8 mouse cellular contexts compared by ENCODE assay signal in the genomic region with DNA sequence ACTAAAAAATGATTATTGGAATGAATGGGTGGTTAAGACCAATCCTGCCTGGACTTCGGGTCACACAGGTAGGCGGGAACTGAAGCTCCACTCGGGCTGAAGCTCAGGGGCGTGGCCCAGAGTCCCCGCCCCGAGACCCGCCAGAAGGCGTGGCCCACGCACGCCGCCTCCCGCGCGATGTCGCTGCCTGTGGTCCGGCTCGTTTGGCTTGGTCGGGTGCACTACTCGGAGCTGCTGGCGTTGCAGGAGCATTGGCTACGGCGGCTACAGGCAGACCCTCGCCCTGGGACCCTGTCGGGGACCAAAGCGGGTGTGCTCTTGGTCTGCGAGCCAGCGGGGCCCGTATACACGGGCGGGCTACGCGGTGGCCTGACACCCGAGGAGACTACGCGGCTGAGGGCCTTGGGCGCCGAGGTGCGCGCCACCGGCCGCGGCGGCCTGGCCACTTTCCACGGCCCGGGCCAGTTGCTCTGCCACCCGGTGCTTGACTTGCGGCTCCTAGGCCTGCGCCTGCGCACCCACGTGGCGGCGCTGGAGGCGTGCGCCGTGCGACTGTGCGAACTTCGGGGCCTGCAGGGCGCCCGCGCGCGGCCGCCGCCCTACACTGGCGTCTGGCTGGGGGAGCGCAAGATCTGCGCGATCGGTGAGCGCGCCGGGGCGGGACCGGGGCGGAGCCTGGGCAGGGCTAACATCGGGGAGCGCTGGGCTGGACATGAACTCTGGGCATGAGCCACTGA. TPM values are rescaled to one million over a fixed set of nuclear protein-coding genes. Genes with fewer than 3 reads are reported as not detected.
A peak's percentile ranks its signal among the peaks of the same experiment; 100 is the strongest.
DNase-seq lines count a peak whose midpoint lies in the region; ATAC-seq lines count a peak whose summit lies in the region.

Lipt2 (plus strand) TSS at position 173 of the 737 bp plus-strand sequence.

- H3K27ac ChIP-seq in forebrain, embryonic 11.5 days (ENCODE audit: low read depth, low read length) = peak within 1 kb of the TSS; percentile 90
- H3K27ac ChIP-seq in heart, embryonic 16.5 days (ENCODE audit: low read length) = peak within 1 kb of the TSS; percentile 98
- peak within 1 kb of the TSS; percentile 89 for H3K27ac ChIP-seq in liver, embryonic 15.5 days (replicated peaks)
- peak within 1 kb of the TSS; percentile 62 for H3K27ac ChIP-seq in neural tube, embryonic 12.5 days

- H3K4me1 ChIP-seq in forebrain, embryonic 11.5 days (replicated peaks; ENCODE audit: control insufficient read depth, insufficient read depth, low read length) = peaks cover 2% of the 10 kb centered on the region; the same call in 1 of the 2 replicates
- H3K4me1 ChIP-seq in heart, embryonic 16.5 days (ENCODE audit: control insufficient read depth, insufficient read depth, low read length) = peaks cover 8% of the 10 kb centered on the region; the same call in 1 of the 2 replicates
- H3K4me1 ChIP-seq in liver, embryonic 15.5 days (replicated peaks) = peaks cover 17% of the 10 kb centered on the region
- peaks cover 8% of the 10 kb centered on the region for H3K4me1 ChIP-seq in neural tube, embryonic 12.5 days

- peak within 1 kb of the TSS; percentile 78 for H3K4me3 ChIP-seq in forebrain, embryonic 11.5 days (ENCODE audit: low read depth, low read length)
- H3K4me3 ChIP-seq in heart, embryonic 16.5 days (ENCODE audit: low read length) = peak within 1 kb of the TSS; percentile 96
- peak within 1 kb of the TSS; percentile 78 for H3K4me3 ChIP-seq in liver, embryonic 15.5 days (replicated peaks)
- peak within 1 kb of the TSS; percentile 73 for H3K4me3 ChIP-seq in neural tube, embryonic 12.5 days

- peak; percentile 73 to 78 for DNase-seq in CD8-positive naive resting alpha-beta T cell, adult 2 months (ENCODE audit: low read depth in 2 of 2, low spot score in 2 of 2)
- peak; percentile 76 for DNase-seq in c-Kit-positive CD71-negative TER-119-negative erythroid progenitor cells, embryonic 14.5 days (ENCODE audit: low read depth)
- peak; percentile 93 for DNase-seq in forebrain, embryonic 11.5 days (ENCODE audit: low spot score)
- DNase-seq in kidney, postnatal 36 days = peak; percentile 96 to 97
- DNase-seq in telencephalon, adult 2 months (ENCODE audit: low read depth, low spot score) = peak; percentile 84

- under 1% methylated on average over 76 of the region's 78 CpGs for WGBS in forebrain, embryonic 11.5 days
- WGBS in heart, embryonic 16.5 days = under 1% methylated on average over 78 of the region's 78 CpGs
- WGBS in liver, embryonic 15.5 days (ENCODE audit: insufficient replicate concordance) = under 1% methylated on average over 78 of the region's 78 CpGs
- under 1% methylated on average over 78 of the region's 78 CpGs for WGBS in neural tube, embryonic 12.5 days

- H3K4me2 ChIP-seq in forebrain, embryonic 11.5 days (ENCODE audit: low read depth, low read length, severe bottlenecking) = peak within 1 kb of the TSS; percentile 92
- peak within 1 kb of the TSS; percentile 98 for H3K4me2 ChIP-seq in heart, embryonic 16.5 days (ENCODE audit: low read depth, low read length)
- H3K4me2 ChIP-seq in liver, embryonic 15.5 days = peak within 1 kb of the TSS; percentile 100
- H3K4me2 ChIP-seq in neural tube, embryonic 12.5 days (replicated peaks) = peak within 1 kb of the TSS; percentile 78

- ATAC-seq in forebrain, embryonic 11.5 days (replicated peaks; ENCODE audit: low FRiP score) = peak; percentile 95
- ATAC-seq in heart, embryonic 16.5 days (replicated peaks; ENCODE audit: extremely low read depth, insufficient read depth, low FRiP score) = peak; percentile 98
- peak; percentile 96 for ATAC-seq in liver, embryonic 15.5 days (ENCODE audit: insufficient read depth)
- peak; percentile 93 for ATAC-seq in neural tube, embryonic 12.5 days (ENCODE audit: low FRiP score, low read depth)

- peak within 1 kb of the TSS; percentile 91 for H3K9ac ChIP-seq in forebrain, embryonic 11.5 days (ENCODE audit: low read length)
- H3K9ac ChIP-seq in heart, embryonic 16.5 days (ENCODE audit: low read length) = peak within 1 kb of the TSS; percentile 97
- peak within 1 kb of the TSS; percentile 72 for H3K9ac ChIP-seq in liver, embryonic 15.5 days
- peak within 1 kb of the TSS; percentile 88 for H3K9ac ChIP-seq in neural tube, embryonic 12.5 days

- no peaks in the 10 kb centered on the region for H3K27me3 ChIP-seq in forebrain, embryonic 11.5 days (ENCODE audit: control insufficient read depth, insufficient read depth, low read length)
- H3K27me3 ChIP-seq in heart, embryonic 16.5 days (ENCODE audit: control insufficient read depth, insufficient read depth, low read length) = no peaks in the 10 kb centered on the region
- H3K27me3 ChIP-seq in liver, embryonic 15.5 days = peaks cover 4% of the 10 kb centered on the region; the same call in 1 of the 2 replicates
- 0 out of 2 replicates have a peak, but pooled peaks cover 3% of the 10 kb centered on the region for H3K27me3 ChIP-seq in neural tube, embryonic 12.5 days (replicated peaks)

- no peaks in the 10 kb centered on the region for H3K9me3 ChIP-seq in forebrain, embryonic 11.5 days (ENCODE audit: control insufficient read depth, low read length)
- no peaks in the 10 kb centered on the region for H3K9me3 ChIP-seq in heart, embryonic 16.5 days (replicated peaks; ENCODE audit: control insufficient read depth, low read length)
- no peaks in the 10 kb centered on the region for H3K9me3 ChIP-seq in liver, embryonic 15.5 days (replicated peaks)
- H3K9me3 ChIP-seq in neural tube, embryonic 12.5 days = no peaks in the 10 kb centered on the region

- H3K36me3 ChIP-seq in forebrain, embryonic 11.5 days (ENCODE audit: control insufficient read depth, insufficient read depth, low read length) = no peaks in the 10 kb centered on the region
- H3K36me3 ChIP-seq in heart, embryonic 16.5 days (ENCODE audit: control insufficient read depth, insufficient read depth) = no peaks in the 10 kb centered on the region
- no peaks in the 10 kb centered on the region for H3K36me3 ChIP-seq in liver, embryonic 15.5 days (replicated peaks)
- H3K36me3 ChIP-seq in neural tube, embryonic 12.5 days = no peaks in the 10 kb centered on the region

RNA-seq across cellular contexts. Expression of gene Lipt2, which starts in this region (rescaled TPM):
- polyA plus RNA-seq in forebrain, embryonic 11.5 days (2014; fragmentation: Nextera tagmentation; extraction: Ambion mirVana) = 20.4 and 22.5 TPM in 2 replicates
- polyA plus RNA-seq in heart, embryonic 16.5 days (2015; fragmentation: Nextera tagmentation; extraction: Ambion mirVana) = 11.6 and 11.9 TPM in 2 replicates
- 4.2 and 5.4 TPM in 2 replicates for polyA plus RNA-seq in liver, embryonic 15.5 days (2015; fragmentation: Nextera tagmentation; extraction: Ambion mirVana)
- polyA plus RNA-seq in neural tube, embryonic 12.5 days (2016; fragmentation: Nextera tagmentation; extraction: Ambion mirVana) = 15.4 and 16.2 TPM in 2 replicates

Comparison
In these comparisons a context has a peak if more than half of its experiments do, and no peak if none do; other contexts are left out.
1. Peak in every context shown above with its lines: DNase-seq, ATAC-seq, H3K4me3 ChIP-seq and H3K27ac ChIP-seq.